Mouse (Mus musculus) lung, embryonic 14.5 days (tissue): ENCODE data around the gene Vsx1. TPM values are rescaled to one million over a fixed set of nuclear protein-coding genes. Genes with fewer than 3 reads are reported as not detected.

Experiments
- ATAC-seq: fragments of 200-750 bp; cut with Nextera tagmentation; 2 replicates; pipeline ENCODE4 v1.8.0; 2017; ENCODE audit warnings: mild to moderate bottlenecking, moderate TSS enrichment, moderate library complexity; ENCODE audit not compliant: insufficient read depth
- DNase-seq: peaks from one replicate; pipeline ENCODE4 v3.0.0-alpha.2; 2015
- H3K27ac ChIP-seq: fragments of 300-500 bp; sonication (generic); 2 replicates; pipeline ENCODE4 v1.5.1; 2014; ENCODE audit warnings: low read depth, mild to moderate bottlenecking, moderate library complexity
- H3K27me3 ChIP-seq: fragments of 300-500 bp; sonication (generic); 2 replicates; pipeline ENCODE4 v1.6.1; 2014; ENCODE audit warnings: low read length, control low read depth; ENCODE audit not compliant: insufficient read depth
- H3K36me3 ChIP-seq: fragments of 300-500 bp; sonication (generic); 2 replicates; pipeline ENCODE4 v1.6.1; 2014; ENCODE audit warnings: control low read depth; ENCODE audit not compliant: insufficient read depth
- H3K4me1 ChIP-seq: fragments of 300-500 bp; sonication (generic); 2 replicates; pipeline ENCODE4 v1.6.1; 2014; ENCODE audit warnings: antibody characterized with exemption, control low read depth; ENCODE audit not compliant: insufficient read depth
- H3K4me2 ChIP-seq: fragments of 300-500 bp; sonication (generic); 2 replicates; pipeline ENCODE4 v1.6.1; 2014; ENCODE audit warnings: mild to moderate bottlenecking
- H3K4me3 ChIP-seq: fragments of 300-500 bp; sonication (generic); 2 replicates; pipeline ENCODE4 v1.5.1; 2014; ENCODE audit warnings: low read depth, low read length
- H3K9ac ChIP-seq: fragments of 300-500 bp; sonication (generic); 2 replicates; pipeline ENCODE4 v1.6.1; 2014
- H3K9me3 ChIP-seq: fragments of 300-500 bp; sonication (generic); 2 replicates; pipeline ENCODE4 v1.6.1; 2016; ENCODE audit warnings: low read depth, low read length, control low read depth
- CTCF ChIP-seq: IDR thresholded peaks from 2 replicates; pipeline ENCODE4 v1.5.1; 2016; ENCODE audit warnings: antibody characterized with exemption, low read depth
- WGBS: fragments of 180-500 bp; shearing (Covaris S2); extraction: QIAGEN DNeasy Blood & Tissue Kit; methylation state at CpG from one replicate; pipeline ENCODE4 v1.1.7; 2014; 5-methylcytosine and 5-hydroxymethylcytosine counted together
- polyA plus RNA-seq: library from polyadenylated mRNA; unstranded; fragments of >200 nt; fragmentation: Nextera tagmentation; extraction: Ambion mirVana; gene quantifications from 2 replicates; pipeline ENCODE4 v1.2.1, GENCODE M21; 2014

Gene Vsx1
- polyA plus RNA-seq, result not detected in 2 replicates

DNA sequence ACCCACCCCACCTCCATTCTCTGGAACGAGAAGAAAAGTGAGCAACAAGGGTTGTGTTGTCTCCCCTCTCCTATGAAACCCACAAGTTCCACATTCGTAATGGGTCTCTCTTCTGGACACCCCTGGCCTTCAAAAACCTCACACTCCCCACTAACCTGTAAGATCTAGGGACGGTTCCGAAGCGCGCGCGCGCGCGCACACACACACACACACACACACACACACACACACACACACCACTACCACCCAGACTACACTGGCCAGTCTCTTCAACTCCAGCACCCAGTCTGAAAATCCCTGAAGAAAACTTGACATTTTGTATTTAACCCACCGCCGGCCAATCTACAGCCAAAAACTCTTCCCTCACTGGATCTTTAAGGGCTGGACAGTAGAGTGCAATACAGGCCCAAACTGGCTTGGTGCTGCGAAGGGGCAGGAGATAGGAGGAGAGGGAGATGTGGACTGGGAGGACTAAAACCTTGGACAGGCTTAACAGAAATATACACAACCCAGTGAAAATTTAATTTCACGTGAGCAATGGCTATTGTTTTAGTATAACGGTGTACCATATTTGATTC lies at the start of gene Vsx1:
Gene Vsx1 (minus strand): TSS at position 138 of the 578 bp plus-strand sequence.
- 35% methylated on average over 16 of the region's 16 CpGs for WGBS
- H3K27ac ChIP-seq, result no peak within 1 kb of the TSS
- DNase-seq (no peak), ATAC-seq (no peak)
- H3K9ac ChIP-seq, result peak within 1 kb of the TSS; percentile 25; the same call in 1 of the 2 replicates
- H3K4me1 ChIP-seq, result no peaks in the 10 kb centered on the region
- H3K4me3 ChIP-seq, result peak within 1 kb of the TSS; percentile 33
- H3K9me3 ChIP-seq, result no peaks in the 10 kb centered on the region
- H3K4me2 ChIP-seq, result peak within 1 kb of the TSS; percentile 60
- H3K36me3 ChIP-seq, result no peaks in the 10 kb centered on the region
- no peak for TF ChIP-seq CTCF
- peaks cover 58% of the 10 kb centered on the region for H3K27me3 ChIP-seq

DNA sequence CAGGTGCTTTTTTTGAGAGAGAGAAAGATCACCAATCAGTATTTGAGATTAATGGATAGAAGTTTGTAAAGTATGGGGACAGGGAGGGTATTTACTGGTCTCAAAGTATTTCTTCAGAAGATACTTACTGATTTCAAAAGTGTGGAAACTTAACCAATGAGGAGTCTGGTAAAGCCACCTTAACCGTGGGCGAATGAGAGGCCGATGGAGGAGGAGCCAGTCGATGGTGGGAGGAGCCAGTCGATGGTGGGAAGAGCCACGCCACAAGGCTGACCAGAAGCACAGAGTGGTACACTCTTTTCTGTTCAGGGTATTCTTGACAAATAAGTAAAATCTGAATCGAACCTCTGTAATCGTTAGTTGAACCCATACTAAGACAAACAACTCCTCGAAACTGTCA lies 48.7 kb upstream of the Vsx1 start:
- Histone ChIP-seq H3K27me3 (no peaks in the 10 kb centered on the region), H3K27ac (no peak overlapping the region), H3K4me3 (no peak overlapping the region), H3K36me3 (no peaks in the 10 kb centered on the region), H3K9me3 (no peaks in the 10 kb centered on the region), H3K4me2 (no peak overlapping the region), H3K4me1 (no peaks in the 10 kb centered on the region), H3K9ac (no peak overlapping the region)
- WGBS, result 73% methylated on average over 9 of the region's 9 CpGs
- no peak for DNase-seq
- ATAC-seq, result no peak
- TF ChIP-seq CTCF, result no peak

DNA sequence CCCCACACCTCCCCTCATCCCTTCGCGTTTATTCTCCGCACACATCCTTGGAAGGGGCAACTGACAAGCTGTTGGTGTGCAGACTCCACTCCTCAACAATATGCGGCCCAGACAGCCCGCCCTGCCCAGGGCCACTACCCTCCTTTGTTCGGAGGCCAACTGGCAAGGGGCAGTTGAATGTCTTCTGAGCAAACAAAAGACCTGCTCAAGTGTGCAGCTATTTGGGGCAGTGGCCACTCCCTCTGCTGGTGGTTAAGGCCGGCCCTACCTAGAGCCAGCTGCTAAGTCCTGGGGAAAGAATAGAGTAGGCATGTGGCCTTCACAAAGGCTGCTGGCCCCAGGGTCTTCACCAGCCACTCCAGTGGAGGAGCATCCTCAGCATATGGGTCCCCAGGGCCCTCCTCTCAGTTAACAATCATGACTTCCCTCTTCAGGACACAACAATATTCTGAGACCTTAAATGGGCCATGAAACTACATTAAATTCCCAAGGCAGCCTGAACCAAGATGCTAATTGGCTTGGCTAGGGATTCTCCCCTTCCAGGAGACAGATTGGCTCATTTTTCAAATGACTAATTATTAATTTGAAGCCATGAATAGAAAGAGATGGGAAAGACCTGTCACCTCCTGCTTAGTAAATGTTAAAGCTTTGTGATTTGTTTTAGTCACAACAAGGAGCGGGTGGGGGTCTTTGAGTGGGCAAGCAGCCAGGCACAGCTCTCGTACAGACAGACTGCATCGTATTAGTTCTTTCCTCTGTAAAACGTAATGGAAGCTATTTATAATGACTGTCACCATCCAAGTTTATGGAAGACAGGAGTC lies 46.8 kb upstream of the Vsx1 start:
- no peak overlapping the region for H3K9ac ChIP-seq
- H3K4me2 ChIP-seq, result no peak overlapping the region
- no peaks in the 10 kb centered on the region for H3K36me3 ChIP-seq
- H3K4me1 ChIP-seq, result no peaks in the 10 kb centered on the region
- WGBS, result 67% methylated on average over 11 of the region's 11 CpGs
- no peaks in the 10 kb centered on the region for H3K27me3 ChIP-seq
- ATAC-seq, result no peak
- TF ChIP-seq CTCF, result no peak
- no peak overlapping the region for H3K4me3 ChIP-seq
- H3K27ac ChIP-seq, result no peak overlapping the region
- no peaks in the 10 kb centered on the region for H3K9me3 ChIP-seq
- no peak for DNase-seq

DNA sequence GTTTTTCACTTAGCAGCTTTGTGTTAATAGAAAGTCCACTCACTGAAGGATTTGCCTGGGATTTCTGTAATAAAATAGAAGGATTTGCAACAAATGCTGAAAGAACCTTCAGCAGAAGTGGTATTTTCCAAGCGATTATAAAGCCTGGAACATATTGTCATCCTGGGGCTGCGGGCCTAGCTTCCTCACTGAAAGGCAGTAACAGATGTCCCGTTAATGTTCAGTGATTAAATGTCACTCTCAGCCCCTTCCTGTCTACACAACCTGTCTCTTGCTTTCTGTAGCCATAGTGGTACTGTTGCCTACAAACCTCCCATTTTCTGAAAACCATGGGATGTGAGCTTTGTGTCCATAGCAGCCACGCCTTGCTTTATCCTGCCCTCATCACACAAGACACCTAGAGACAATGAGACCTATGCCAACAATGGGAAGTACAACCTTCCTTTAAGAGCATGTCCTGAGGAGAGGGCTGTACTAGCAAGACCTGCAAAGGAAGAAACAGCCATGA lies 23.1 kb upstream of the Vsx1 start:
- DNase-seq, result no peak
- no peak for TF ChIP-seq CTCF
- Histone ChIP-seq H3K36me3 (no peaks in the 10 kb centered on the region), H3K27ac (no peak overlapping the region), H3K4me1 (no peaks in the 10 kb centered on the region), H3K9ac (no peak overlapping the region), H3K9me3 (no peaks in the 10 kb centered on the region), H3K4me3 (no peak overlapping the region), H3K4me2 (no peak overlapping the region), H3K27me3 (no peaks in the 10 kb centered on the region)
- WGBS, result 79% methylated on average over 4 of the region's 4 CpGs
- ATAC-seq, result no peak

DNA sequence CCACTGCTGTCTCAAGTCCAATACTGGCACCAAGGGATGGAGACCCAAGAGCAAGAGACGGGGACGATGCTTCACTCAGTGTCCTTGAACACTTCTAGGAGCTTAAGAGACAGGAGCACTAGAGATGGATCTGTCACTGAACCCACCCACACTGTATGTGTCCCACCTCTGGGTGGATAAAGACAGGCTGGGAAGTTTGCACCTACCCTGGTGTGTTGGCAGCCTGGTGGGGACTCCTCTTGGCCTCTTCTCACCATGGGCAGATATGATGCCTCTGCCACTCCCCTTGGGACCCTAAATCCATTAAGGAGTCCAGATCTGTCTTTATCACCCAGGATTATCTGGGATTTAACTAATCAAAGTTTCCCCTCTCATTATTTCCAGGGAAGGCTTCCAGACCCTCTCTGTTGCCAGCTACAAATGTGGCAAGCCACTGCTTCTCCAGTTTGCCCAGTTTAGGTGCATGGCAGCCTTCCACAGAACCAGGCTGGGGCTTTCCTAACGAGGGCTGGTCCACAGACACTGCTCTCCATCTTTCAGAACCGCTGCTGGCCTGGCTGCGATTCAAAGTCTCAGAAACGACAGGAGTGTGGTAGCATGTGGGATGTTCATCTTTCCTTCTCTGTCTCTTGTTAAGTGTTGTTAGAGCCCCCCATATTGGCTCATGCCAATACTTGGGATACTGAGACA lies 2.5 kb upstream of the Vsx1 start:
- no peak overlapping the region for H3K27ac ChIP-seq
- H3K4me1 ChIP-seq, result no peaks in the 10 kb centered on the region
- no peak overlapping the region for H3K4me2 ChIP-seq
- H3K27me3 ChIP-seq, result peaks cover 50% of the 10 kb centered on the region
- H3K9ac ChIP-seq, result no peak overlapping the region
- H3K4me3 ChIP-seq, result no peak overlapping the region
- H3K36me3 ChIP-seq, result no peaks in the 10 kb centered on the region
- ATAC-seq (no peak), DNase-seq (no peak)
- 73% methylated on average over 6 of the region's 6 CpGs for WGBS
- no peaks in the 10 kb centered on the region for H3K9me3 ChIP-seq
- no peak for TF ChIP-seq CTCF

DNA sequence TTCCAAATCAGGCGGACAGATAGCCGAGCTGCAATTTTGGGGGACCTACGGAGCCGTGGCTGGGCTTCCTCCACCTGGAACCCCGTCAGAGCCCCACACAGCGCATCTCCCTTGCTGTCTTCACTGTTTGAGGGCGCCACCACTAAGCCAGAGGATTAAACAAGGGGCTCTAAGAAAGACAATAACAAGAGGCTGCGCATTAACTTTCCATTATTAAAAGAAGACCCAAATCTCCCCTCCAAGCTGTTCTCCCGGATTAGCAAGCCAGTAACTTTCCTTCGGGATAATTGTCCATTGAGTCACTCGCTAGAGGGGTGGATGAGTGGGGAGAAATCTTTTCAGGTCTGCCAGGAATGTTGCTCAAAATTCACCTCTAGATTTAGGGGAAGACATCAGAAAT lies 1.1 kb upstream of the Vsx1 start:
- DNase-seq (no peak), ATAC-seq (no peak)
- Histone ChIP-seq H3K27ac (no peak overlapping the region), H3K4me2 (no peak overlapping the region), H3K36me3 (no peaks in the 10 kb centered on the region), H3K9me3 (no peaks in the 10 kb centered on the region), H3K4me1 (no peaks in the 10 kb centered on the region), H3K4me3 (no peak overlapping the region), H3K27me3 (peaks cover 58% of the 10 kb centered on the region), H3K9ac (no peak overlapping the region)
- TF ChIP-seq CTCF, result no peak
- WGBS, result 10% methylated on average over 11 of the region's 11 CpGs

DNA sequence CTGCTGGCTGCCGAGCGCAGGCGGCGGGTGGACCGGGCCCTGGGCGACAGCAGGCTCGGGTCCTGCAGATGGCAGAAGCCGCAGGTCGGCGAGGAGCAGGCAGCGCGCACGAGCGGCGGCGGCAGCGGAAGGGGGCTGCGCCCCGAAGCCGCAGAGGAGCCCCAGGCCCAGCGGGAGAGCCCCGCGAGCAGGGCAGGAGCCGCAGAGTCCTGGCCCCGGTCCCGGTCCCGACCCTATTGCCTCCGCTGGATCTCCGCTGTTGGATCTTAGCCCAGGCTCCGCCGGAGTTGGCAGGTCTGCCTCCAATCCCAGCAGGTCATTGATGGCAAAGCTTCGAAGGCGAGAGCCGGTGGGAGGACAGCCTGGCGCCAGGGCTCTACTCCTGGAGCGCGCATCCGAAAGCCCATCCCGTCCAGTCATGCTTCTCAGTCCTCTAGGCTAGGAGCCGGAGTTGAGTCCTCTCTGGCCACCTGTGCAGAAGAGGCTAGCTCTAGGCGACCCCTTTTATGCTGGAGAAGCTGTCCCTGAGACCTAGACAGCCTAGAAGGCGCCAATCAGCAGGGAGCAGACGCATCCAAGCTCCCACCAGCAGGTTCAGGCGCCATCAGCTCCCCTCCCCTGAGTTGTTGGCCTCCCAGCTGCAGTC lies 496 bp downstream of the Vsx1 start:
- DNase-seq, result peak; percentile 34
- ATAC-seq, result peak; percentile 46
- H3K4me2 ChIP-seq, result peak overlapping the region; percentile 60
- no peak overlapping the region for H3K27ac ChIP-seq
- no peaks in the 10 kb centered on the region for H3K9me3 ChIP-seq
- no peak for TF ChIP-seq CTCF
- under 1% methylated on average over 44 of the region's 44 CpGs for WGBS
- no peaks in the 10 kb centered on the region for H3K36me3 ChIP-seq
- H3K27me3 ChIP-seq, result peaks cover 58% of the 10 kb centered on the region
- peak overlapping the region; percentile 25; the same call in 1 of the 2 replicates for H3K9ac ChIP-seq
- H3K4me1 ChIP-seq, result no peaks in the 10 kb centered on the region
- H3K4me3 ChIP-seq, result peak overlapping the region; percentile 33
